Mouse (Mus musculus) heart, embryonic 11.5 days (tissue): ENCODE measurements around the gene Rps18. TPM values are rescaled to one million over a fixed set of nuclear protein-coding genes. Genes with fewer than 3 reads are reported as not detected.

Experiments
- ATAC-seq: fragments of 200-750 bp; cut with Nextera tagmentation; replicated peaks from 2 replicates; pipeline ENCODE4 v1.8.0; 2017; ENCODE audit warnings: moderate library complexity; ENCODE audit not compliant: insufficient number of reproducible peaks, low FRiP score, low TSS enrichment
- H3K27ac ChIP-seq: fragments of 300-500 bp; sonication (generic); 2 replicates; pipeline ENCODE4 v1.5.1; 2014; ENCODE audit warnings: mild to moderate bottlenecking, low read depth, low read length
- H3K27me3 ChIP-seq: fragments of 300-500 bp; sonication (generic); 2 replicates; pipeline ENCODE4 v1.6.1; 2014; ENCODE audit warnings: mild to moderate bottlenecking, low read length, mixed read lengths; ENCODE audit not compliant: control insufficient read depth, insufficient read depth
- H3K36me3 ChIP-seq: fragments of 300-500 bp; sonication (generic); 2 replicates; pipeline ENCODE4 v1.6.1; 2014; ENCODE audit warnings: mild to moderate bottlenecking, low read length, moderate library complexity, mixed read lengths; ENCODE audit not compliant: control insufficient read depth, insufficient read depth
- H3K4me1 ChIP-seq: fragments of 300-500 bp; sonication (generic); 2 replicates; pipeline ENCODE4 v1.6.1; 2014; ENCODE audit warnings: low read length; ENCODE audit not compliant: control insufficient read depth, insufficient read depth
- H3K4me2 ChIP-seq: fragments of 300-500 bp; sonication (generic); 2 replicates; pipeline ENCODE4 v1.6.1; 2014; ENCODE audit warnings: mild to moderate bottlenecking, moderate library complexity
- H3K4me3 ChIP-seq: fragments of 300-500 bp; sonication (generic); 2 replicates; pipeline ENCODE4 v1.5.1; 2014; ENCODE audit warnings: low read depth, low read length
- H3K9ac ChIP-seq: fragments of 300-500 bp; sonication (generic); 2 replicates; pipeline ENCODE4 v1.6.1; 2014; ENCODE audit warnings: mild to moderate bottlenecking, low read depth, low read length, moderate library complexity
- H3K9me3 ChIP-seq: fragments of 300-500 bp; sonication (generic); replicated peaks from 2 replicates; pipeline ENCODE4 v1.6.1; 2016; ENCODE audit warnings: low read length; ENCODE audit not compliant: control insufficient read depth
- WGBS: fragments of 180-500 bp; shearing (Covaris S2); extraction: QIAGEN DNeasy Blood & Tissue Kit; methylation state at CpG from one replicate; pipeline ENCODE4 v1.1.7; 2014; ENCODE audit not compliant: insufficient replicate concordance; 5-methylcytosine and 5-hydroxymethylcytosine counted together
- polyA plus RNA-seq: library from polyadenylated mRNA; unstranded; fragments of >200 nt; fragmentation: Nextera tagmentation; extraction: Ambion mirVana; gene quantifications from 2 replicates; pipeline ENCODE4 v1.2.1, GENCODE M21; 2014

The Rps18 gene
- polyA plus RNA-seq, 1 experiment from 2014 or later, result 1,150 TPM

GRCm38 (mm10) chr17:33917656-33918292, 38.0 kb downstream of the Rps18 start:
- Histone ChIP-seq H3K9ac (no peak overlapping the region), H3K9me3 (no peaks in the 10 kb centered on the region), H3K4me1 (peaks cover 23% of the 10 kb centered on the region), H3K4me3 (peak overlapping the region; percentile 66; the same call in 1 of the 2 replicates), H3K4me2 (peak overlapping the region; percentile 99), H3K36me3 (peaks cover 14% of the 10 kb centered on the region), H3K27me3 (peaks cover 3% of the 10 kb centered on the region; the same call in 1 of the 2 replicates), H3K27ac (no peak overlapping the region)
- 79% methylated on average over 18 of the region's 18 CpGs for WGBS
- no peak for ATAC-seq

- Histone ChIP-seq H3K9ac (peak overlapping the region; percentile 76; the same call in 1 of the 2 replicates), H3K9me3 (no peaks in the 10 kb centered on the region), H3K4me3 (peak overlapping the region; percentile 66), H3K4me1 (peaks cover 23% of the 10 kb centered on the region), H3K27ac (no peak overlapping the region), H3K36me3 (peaks cover 19% of the 10 kb centered on the region), H3K27me3 (peaks cover 3% of the 10 kb centered on the region; the same call in 1 of the 2 replicates), H3K4me2 (peak overlapping the region; percentile 70)
- WGBS, result 70% methylated on average over 31 of the region's 31 CpGs
- ATAC-seq, result no peak
Measured at GRCm38 (mm10) chr17:33916847-33917655, 38.8 kb downstream of the Rps18 start.

- Histone ChIP-seq H3K27me3 (peaks cover 3% of the 10 kb centered on the region; the same call in 1 of the 2 replicates), H3K9ac (peak overlapping the region; percentile 76), H3K36me3 (peaks cover 27% of the 10 kb centered on the region)
Measured at GRCm38 (mm10) chr17:33916294-33916693, 39.5 kb downstream of the Rps18 start.

GRCm38 (mm10) chr17:33915671-33916250, 40.0 kb downstream of the Rps18 start, which contains the start of the genes Tapbp and Zbtb22:
Gene Tapbp, plus strand, starts transcription at chr17:33915899.
Gene Zbtb22, plus strand, starts transcription at chr17:33915904.
- H3K36me3 ChIP-seq, result peaks cover 31% of the 10 kb centered on the region
- peak within 1 kb of the TSS; percentile 76 for H3K9ac ChIP-seq
- ATAC-seq, result peak; percentile 84
- peak within 1 kb of the TSS; percentile 66 for H3K4me3 ChIP-seq
- H3K9me3 ChIP-seq, result no peaks in the 10 kb centered on the region
- 0% methylated on average over 33 of the region's 34 CpGs for WGBS
- H3K4me1 ChIP-seq, result peaks cover 20% of the 10 kb centered on the region
- peaks cover 3% of the 10 kb centered on the region; the same call in 1 of the 2 replicates for H3K27me3 ChIP-seq
- H3K27ac ChIP-seq, result peak within 1 kb of the TSS; percentile 86
- H3K4me2 ChIP-seq, result peak within 1 kb of the TSS; percentile 70

More at GRCm38 (mm10) chr17:33916294-33916693, 39.5 kb downstream of the Rps18 start:
- Histone ChIP-seq H3K9me3 (no peaks in the 10 kb centered on the region), H3K4me2 (peak overlapping the region; percentile 70), H3K4me1 (peaks cover 23% of the 10 kb centered on the region), H3K4me3 (peak overlapping the region; percentile 66), H3K27ac (peak overlapping the region; percentile 86)
- 1% methylated on average over 17 of the region's 20 CpGs for WGBS
- peak; percentile 29 for ATAC-seq

GRCm38 (mm10) chr17:33914969-33915391, 40.8 kb downstream of the Rps18 start:
- Histone ChIP-seq H3K27me3 (peaks cover 3% of the 10 kb centered on the region; the same call in 1 of the 2 replicates), H3K4me1 (peaks cover 26% of the 10 kb centered on the region), H3K27ac (0 out of 2 replicates have a peak overlapping the region, but pooled peaks have one; percentile 86), H3K4me3 (peak overlapping the region; percentile 66), H3K36me3 (peaks cover 31% of the 10 kb centered on the region), H3K9me3 (no peaks in the 10 kb centered on the region), H3K4me2 (peak overlapping the region; percentile 70), H3K9ac (no peak overlapping the region)
- ATAC-seq, result no peak
- WGBS, result 73% methylated on average over 13 of the region's 13 CpGs

- peaks cover 31% of the 10 kb centered on the region for H3K36me3 ChIP-seq
- no peak overlapping the region for H3K4me3 ChIP-seq
- 94% methylated on average over 8 of the region's 8 CpGs for WGBS
- no peak overlapping the region for H3K9ac ChIP-seq
- peaks cover 3% of the 10 kb centered on the region; the same call in 1 of the 2 replicates for H3K27me3 ChIP-seq
- no peaks in the 10 kb centered on the region for H3K9me3 ChIP-seq
- peak overlapping the region; percentile 0; the same call in 1 of the 2 replicates for H3K27ac ChIP-seq
- peaks cover 24% of the 10 kb centered on the region for H3K4me1 ChIP-seq
- no peak overlapping the region for H3K4me2 ChIP-seq
- ATAC-seq, result no peak
Measured at GRCm38 (mm10) chr17:33913905-33914304, 41.9 kb downstream of the Rps18 start.

- ATAC-seq, result no peak
- Histone ChIP-seq H3K36me3 (peaks cover 31% of the 10 kb centered on the region), H3K9ac (no peak overlapping the region), H3K27ac (no peak overlapping the region), H3K4me3 (no peak overlapping the region), H3K27me3 (peaks cover 3% of the 10 kb centered on the region; the same call in 1 of the 2 replicates), H3K9me3 (no peaks in the 10 kb centered on the region), H3K4me1 (peaks cover 22% of the 10 kb centered on the region), H3K4me2 (no peak overlapping the region)
- 87% methylated on average over 10 of the region's 10 CpGs for WGBS
Measured at GRCm38 (mm10) chr17:33913264-33913663, 42.5 kb downstream of the Rps18 start.

- H3K4me3 ChIP-seq, result no peak overlapping the region; the same call in 1 of the 2 replicates
- no peak for ATAC-seq
- no peak overlapping the region for H3K27ac ChIP-seq
- no peak overlapping the region for H3K4me2 ChIP-seq
- H3K9me3 ChIP-seq, result no peaks in the 10 kb centered on the region
- 89% methylated on average over 28 of the region's 28 CpGs for WGBS
- no peak overlapping the region for H3K9ac ChIP-seq
- peaks cover 31% of the 10 kb centered on the region for H3K36me3 ChIP-seq
- H3K4me1 ChIP-seq, result peaks cover 17% of the 10 kb centered on the region
- H3K27me3 ChIP-seq, result no peaks in the 10 kb centered on the region
Measured at GRCm38 (mm10) chr17:33911813-33912414, 43.9 kb downstream of the Rps18 start.
